Mouse (Mus musculus) spleen, postnatal 36 days (tissue): ENCODE data around the gene Tbpl1.

ENCODE experiments used
- DNase-seq, 2 experiments: peaks; one replicate each; pipeline ENCODE4 v3.0.0; 2022; ENCODE audit warnings: low spot score in 2 of 2, mixed read lengths in 1 of 2

Tbpl1 gene

GRCm38 (mm10) chr10:22710173-22710777, 21.5 kb downstream of the Tbpl1 start:
- no peak for DNase-seq

DNA sequence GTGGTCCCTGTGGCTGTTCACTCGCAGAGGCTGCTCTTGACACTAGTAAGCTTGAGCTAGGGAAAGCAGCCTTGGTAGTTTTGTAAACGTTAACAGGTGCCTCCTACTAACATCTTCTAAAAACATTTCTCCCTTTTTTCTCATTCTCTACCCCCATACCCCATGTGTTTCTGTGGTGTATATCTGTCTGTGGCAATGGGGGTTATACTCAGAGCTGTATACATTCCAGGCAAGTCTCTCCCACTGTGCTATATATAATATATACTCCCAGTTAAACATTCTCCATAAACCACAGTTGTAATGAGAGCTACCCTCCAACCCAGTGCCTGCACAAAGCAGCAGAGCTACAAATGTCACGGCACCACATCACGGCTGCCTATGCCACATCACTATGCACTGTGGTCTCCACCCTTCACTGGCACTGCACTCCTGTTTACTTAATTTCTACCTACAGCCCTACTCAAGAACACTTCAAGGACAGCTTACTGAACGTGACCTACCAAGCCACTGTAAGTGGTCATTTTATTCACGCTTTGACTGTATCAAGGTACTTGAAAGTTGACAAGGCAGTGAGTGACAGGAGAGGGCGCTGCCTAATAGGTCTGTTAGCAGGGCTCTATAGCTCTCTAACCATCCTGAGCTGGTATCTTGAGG, 23.4 kb downstream of the Tbpl1 start:
- no peak for DNase-seq

GRCm38 (mm10) chr10:22703844-22704243, 27.9 kb downstream of the Tbpl1 start:
- DNase-seq: no peak

DNA sequence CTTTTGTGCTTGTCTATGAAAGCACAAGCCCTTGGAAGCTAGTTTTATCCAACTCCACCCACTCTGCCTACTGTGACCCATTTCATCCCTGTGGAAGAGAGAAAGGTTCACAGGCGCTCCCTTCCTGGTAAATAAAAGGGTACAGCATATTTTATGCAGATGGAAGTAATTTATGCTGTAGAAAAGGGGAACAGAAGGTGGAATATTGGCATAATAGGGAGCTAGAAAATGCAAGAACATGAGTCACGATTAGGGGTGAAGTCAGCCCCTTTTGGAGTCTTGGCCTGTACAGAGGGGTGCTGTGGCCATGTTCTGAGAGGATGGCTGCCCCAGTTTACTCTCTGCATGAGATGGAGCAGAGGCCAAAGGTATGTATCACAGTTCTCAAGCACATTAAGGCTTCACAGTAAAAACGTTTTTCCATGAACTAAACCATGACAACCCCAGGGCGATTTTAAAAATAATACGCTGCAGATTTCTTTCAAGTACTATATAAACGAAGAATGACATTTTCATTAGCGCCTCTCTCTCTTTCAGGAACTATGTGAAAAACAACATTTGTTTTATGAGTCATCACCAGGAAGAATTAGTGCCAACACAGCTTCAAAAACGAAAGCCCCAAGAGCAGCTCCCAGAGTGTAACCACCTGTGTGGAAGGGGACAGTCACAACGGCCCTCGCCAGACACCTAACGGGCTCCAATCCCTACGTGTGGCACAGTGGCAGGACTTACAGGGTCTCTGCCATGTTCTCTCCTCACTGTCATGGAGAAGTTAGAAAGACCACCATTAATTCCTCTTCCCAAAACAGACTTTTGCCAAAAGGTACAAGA, 30.0 kb downstream of the Tbpl1 start:
- DNase-seq: no peak

- no peak for DNase-seq
Measured at GRCm38 (mm10) chr10:22700773-22701172, 31.0 kb downstream of the Tbpl1 start.

DNA sequence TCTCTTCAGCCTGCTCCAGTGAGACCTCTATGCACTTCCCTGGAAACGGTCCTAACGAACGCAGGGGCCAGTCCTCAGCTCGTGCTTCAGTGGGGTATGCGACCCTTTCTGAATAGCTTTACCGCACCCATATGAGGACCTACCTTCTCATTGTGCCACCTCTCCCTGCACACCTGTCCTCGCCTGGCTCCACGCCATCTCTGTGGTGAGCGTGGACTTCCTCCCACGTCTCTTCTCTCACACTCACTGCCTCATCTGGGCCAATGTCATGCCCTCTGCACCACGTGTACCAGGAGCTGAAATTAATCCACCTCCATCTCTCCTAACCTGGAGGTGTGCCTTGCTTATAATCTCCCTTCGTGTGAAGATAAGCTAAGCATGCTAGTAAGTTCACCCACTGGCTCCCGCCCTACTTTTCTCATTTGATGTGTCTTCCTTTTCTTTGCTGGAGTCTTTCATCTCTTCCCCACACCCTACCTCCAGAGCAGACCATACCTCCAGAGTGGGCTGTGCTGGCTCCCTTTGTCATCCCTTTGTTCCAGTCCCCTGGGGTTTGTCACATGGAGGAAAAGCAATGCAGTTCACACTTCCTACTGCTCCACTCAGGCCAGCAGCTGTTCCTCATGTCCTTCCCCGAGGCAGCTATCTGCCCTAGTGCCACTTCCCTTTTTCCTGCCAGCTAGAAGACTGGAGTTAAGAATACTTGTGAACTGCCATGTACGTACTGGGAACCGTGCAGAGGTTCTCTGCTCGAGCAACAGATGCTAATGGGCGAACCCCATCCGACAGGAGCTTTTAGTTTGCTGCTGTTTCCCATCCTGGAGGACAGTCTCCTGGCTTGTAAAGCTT, 32.0 kb downstream of the Tbpl1 start:
- no peak for DNase-seq

DNA sequence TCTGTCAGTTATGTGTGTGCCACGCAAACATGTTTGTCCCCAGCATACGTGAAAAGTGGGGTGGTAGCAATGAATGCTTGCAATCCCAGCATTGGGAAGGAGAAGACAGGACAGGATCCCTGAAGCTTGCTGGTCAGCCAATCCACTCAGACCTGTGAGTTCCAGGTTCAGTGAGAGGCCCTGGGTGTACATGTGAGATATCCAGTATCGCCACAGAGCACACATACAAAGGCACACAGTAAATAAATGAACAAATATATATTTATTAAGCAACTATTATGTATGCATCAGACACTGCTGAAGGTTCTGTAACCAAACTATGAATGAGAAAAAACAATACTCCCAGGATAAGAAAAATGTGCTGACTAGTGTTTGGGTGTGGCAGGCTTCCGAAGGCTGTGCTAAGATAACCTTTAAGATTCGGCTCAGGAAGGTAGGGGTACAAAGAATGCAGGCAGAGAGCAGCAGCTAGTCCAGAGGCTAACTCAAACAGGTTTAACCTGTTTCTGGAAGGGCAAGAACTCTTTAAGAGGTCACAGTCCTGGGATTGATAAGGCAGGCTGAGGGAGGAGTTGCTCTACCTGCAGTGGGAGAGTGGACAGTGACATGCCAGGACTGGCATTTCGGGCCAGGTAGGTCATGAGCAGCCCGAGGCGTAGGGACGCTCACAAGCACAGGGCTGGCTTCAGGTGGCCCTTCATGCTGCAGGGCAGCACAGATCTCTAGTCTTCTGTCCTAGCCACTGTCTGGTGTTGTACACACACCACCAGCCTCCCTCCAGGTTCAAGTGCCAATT, 33.4 kb downstream of the Tbpl1 start:
- no peak for DNase-seq

GRCm38 (mm10) chr10:22696864-22697263, 34.9 kb downstream of the Tbpl1 start:
- no peak for DNase-seq

DNA sequence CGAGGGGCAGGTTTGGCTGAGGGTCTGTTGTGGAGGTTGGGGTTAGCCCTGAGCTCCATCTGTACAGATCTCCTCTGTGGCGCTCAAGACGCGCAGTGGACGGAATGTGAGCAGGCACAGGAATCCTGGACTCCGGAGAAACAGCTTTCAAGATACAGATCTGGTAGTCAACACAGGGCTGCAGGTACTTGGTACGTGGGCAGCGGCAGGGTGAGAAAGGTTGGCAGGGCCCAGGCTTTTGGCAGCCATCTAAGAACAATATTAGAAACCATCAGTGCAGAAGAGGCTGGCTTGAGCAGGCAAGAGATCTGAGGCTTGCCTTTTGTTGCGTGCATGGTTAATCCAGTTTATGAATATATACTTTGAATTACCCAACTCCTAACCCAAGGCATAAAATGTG, 35.5 kb downstream of the Tbpl1 start:
- no peak for DNase-seq

DNA sequence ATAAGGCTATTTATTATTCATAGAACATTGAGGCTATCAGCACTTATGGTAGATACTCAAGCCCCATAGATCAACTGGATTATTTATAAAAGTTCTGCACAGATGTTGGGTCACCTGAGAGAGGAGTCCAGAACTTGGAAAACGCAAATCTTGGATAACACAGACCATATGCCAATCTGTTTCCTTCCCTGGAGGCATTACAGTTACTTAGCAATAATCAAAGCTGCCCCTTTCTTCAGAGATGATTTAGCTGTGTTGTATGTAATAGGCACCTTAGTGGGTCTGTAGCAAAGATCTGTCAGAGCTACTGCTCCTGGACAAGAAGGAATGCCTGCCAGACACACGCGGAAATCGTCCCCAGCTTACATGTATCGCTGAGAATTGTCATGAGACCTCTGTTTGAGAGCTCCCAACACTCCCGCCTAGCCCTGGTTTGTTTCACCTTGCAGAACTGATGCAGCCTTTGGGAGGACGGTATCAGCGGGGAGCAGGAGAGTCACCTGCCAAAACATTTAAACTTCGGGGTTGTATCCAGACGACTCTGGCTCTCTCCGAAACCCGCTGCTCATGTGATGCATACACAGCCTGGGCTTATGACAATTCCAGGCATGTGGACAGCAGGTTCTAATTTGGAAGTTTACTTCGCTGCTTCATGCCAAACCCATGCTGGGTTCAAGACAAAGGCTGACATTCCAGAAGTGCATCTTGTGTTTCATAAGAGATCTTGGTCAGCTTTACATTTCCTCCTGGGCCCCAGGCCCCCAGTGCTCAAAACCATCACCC, 55.7 kb downstream of the Tbpl1 start:
- no peak for DNase-seq

GRCm38 (mm10) chr10:22674176-22674575, 57.6 kb downstream of the Tbpl1 start:
- DNase-seq: no peak

DNA sequence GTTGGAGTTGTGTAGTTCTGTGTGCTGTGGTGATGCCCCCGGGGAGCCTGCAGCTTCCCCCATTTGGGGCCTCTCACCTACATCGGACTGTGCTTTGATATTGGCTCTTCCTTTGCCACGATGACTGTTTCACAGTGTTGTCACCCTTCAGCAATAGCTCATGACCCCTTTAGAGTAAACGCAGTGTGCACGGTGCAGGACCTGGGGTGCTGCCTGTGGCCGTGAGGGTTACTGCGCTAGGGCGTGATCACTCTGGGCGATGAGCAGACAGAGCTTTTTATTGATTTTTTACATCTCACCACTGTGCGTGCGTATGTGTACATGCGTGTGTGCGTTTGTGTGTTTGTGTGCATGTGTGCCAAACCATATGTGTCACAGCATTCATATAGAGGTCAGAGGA, 63.2 kb downstream of the Tbpl1 start:
- DNase-seq: no peak

DNA sequence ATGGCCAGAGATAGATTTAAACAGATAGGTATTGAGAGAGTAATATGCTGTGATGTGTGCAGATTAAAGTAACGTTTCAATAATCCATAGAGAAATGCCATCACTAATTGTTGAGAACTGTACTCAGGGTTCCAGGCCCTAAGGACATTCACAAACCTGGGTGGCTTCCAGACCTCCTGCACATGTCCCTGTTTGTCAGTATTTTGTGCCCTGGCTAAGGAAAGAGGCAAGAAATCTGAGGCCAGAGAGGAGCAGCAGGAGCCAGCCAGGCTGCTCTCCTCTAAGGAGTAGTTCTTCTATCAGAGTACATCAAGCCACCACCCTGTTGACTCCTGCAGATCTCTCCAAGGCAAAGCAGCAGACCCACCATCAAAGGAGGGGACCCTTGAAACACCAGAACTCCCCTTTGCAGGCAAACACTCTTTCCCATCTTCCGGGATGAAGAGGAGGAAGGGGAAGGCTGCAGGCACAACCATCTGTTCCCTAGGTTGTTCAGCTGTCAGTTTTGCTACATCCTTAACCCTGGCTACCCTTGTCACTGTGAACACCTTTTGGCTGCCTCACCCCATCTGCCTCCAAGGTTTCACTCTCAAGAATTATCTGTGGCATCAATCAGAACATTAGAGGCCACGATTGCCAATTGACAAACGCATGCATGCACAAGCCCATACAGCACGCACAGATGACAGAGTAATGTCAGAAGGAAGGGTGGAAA, 71.3 kb downstream of the Tbpl1 start:
- DNase-seq: no peak

DNA sequence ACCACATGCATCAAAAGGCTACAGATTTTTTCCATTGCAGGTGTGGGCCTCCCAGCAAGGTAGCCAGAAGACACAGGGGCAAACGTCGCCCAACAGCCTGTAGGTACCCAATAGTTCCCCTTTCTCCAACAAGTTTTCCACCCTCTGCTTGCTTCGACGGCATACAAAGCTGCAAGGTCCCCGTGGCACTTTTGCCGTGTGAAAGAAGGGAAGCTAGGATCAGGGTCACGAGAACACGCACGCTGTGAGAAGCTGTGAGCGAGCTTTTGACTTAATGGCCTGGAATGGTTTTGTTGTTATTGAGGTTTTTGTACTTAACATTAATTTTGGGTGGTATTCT, 72.4 kb downstream of the Tbpl1 start:
- DNase-seq: no peak

DNA sequence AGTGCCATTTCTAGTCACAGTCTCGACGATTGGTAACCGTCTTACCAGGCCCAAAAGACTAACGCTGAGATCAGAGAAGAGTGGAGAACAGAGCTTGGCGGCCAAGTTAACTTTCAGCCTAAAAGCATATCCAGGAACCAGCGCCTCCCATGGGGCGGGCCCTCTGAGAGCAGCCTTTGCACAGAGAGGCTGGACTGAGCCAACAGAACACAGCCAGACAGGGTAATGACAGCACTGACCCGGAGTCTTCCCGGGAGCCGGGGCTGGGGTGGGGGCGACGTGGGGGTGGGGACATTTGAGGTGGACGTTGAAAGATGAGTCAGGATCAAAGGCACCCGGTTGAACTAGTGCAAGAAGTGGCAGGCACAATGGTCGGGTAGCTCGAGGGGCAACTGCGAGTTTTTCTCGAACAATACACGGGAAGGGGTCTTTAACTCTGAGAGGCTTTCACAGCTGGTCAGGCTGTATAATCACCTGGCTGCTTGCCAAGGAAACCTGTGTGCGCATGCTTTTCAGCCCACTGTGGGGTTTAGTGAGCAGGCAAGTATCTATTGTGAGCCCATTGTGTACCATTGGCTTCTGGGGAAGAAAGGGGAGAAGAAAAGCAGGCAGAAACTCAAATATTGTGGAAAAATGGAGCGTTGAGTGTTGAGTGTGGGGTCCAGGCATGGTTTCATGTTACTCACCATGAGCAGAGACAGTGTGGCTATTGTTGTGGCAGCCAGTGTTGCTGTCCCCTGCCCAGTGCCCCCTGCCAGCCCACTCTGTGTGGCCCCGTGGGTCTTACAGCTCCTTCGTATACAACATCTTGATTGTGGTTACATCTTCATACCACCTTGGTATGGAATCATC, 73.0 kb downstream of the Tbpl1 start:
- no peak for DNase-seq
